Mouse (Mus musculus) kidney, adult 2 months (tissue): ENCODE results near the gene Gad1. TPM values are rescaled to one million over a fixed set of nuclear protein-coding genes. Genes with fewer than 3 reads are reported as not detected.

Experiments used
- DNase-seq: peaks from one replicate; pipeline ENCODE4 v3.0.0; 2021
- H3K27ac ChIP-seq: fragments of 200-500 bp; 2 replicates; pipeline ENCODE4 v1.5.1; 2012; ENCODE audit warnings: low read depth, low read length, control low read depth, inconsistent platforms; ENCODE audit not compliant: insufficient read depth
- H3K27me3 ChIP-seq: fragments of 200-500 bp; replicated peaks from 2 replicates; pipeline ENCODE4 v1.6.1; 2012; ENCODE audit warnings: mild to moderate bottlenecking, moderate library complexity, low read length, inconsistent platforms; ENCODE audit not compliant: control insufficient read depth, insufficient read depth
- H3K36me3 ChIP-seq: fragments of 200-500 bp; 2 replicates; pipeline ENCODE4 v1.6.1; 2012; ENCODE audit warnings: mild to moderate bottlenecking, moderate library complexity, low read length, inconsistent platforms; ENCODE audit not compliant: control insufficient read depth, insufficient read depth
- H3K4me1 ChIP-seq: fragments of 200-500 bp; 2 replicates; pipeline ENCODE4 v1.6.1; 2011; ENCODE audit warnings: low read length; ENCODE audit not compliant: control insufficient read depth, insufficient read depth
- H3K4me3 ChIP-seq: fragments of 200-500 bp; 2 replicates; pipeline ENCODE4 v1.5.1; 2011; ENCODE audit warnings: mild to moderate bottlenecking, low read depth, low read length, control low read depth; ENCODE audit not compliant: insufficient read depth
- CTCF ChIP-seq: fragments of 200-500 bp; conservative IDR thresholded peaks from 2 replicates; pipeline ENCODE4 v1.5.1; 2011; ENCODE audit warnings: low read depth, mild to moderate bottlenecking, control low read depth, low read length, moderate library complexity, mixed read lengths; ENCODE audit not compliant: insufficient read depth, insufficient read length
- POLR2A ChIP-seq: fragments of 200-500 bp; IDR thresholded peaks from one replicate; pipeline ENCODE4 v1.6.1; 2011; ENCODE audit warnings: low read depth, low read length, control low read depth
- WGBS: fragments of 180-500 bp; shearing (Covaris S2); methylation state at CpG from one replicate; pipeline ENCODE4 v1.1.7; 2018; 5-methylcytosine and 5-hydroxymethylcytosine counted together
- polyA plus RNA-seq: library from polyadenylated mRNA; depleted of rRNA; stranded (reverse); fragments of >200 nt; gene quantifications from 2 replicates; pipeline ENCODE4 v1.2.3, GENCODE M21; 2012

The Gad1 gene
- polyA plus RNA-seq, 1 experiment, result 0.31 TPM

DNA sequence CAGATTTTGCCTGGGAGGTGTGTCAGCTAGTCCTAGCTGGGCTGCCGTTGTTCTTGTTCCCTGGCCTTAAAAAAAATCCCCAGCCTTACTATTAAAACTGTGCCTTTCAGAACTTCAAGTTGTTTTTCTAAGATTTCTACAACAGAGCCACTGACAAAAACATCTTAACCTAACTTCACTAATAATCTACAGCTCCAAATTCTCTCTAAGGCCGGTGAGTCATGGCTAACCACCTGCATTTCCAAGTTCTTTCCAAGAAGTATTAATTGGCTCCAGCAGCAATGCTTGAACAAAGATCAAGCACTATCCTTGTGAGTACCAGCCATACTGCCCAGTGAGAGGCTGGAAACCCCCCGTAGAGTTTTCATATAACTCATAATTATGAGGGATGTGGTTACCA is 56.9 kb downstream of the Gad1 start:
- Histone ChIP-seq H3K27me3 (no peaks in the 10 kb centered on the region), H3K4me3 (no peak overlapping the region), H3K27ac (no peak overlapping the region), H3K36me3 (no peaks in the 10 kb centered on the region), H3K4me1 (no peaks in the 10 kb centered on the region)
- no peak for DNase-seq
- TF ChIP-seq CTCF (no peak), POLR2A (no peak)
- WGBS, result 46% methylated on average over 3 of the region's 3 CpGs

DNA sequence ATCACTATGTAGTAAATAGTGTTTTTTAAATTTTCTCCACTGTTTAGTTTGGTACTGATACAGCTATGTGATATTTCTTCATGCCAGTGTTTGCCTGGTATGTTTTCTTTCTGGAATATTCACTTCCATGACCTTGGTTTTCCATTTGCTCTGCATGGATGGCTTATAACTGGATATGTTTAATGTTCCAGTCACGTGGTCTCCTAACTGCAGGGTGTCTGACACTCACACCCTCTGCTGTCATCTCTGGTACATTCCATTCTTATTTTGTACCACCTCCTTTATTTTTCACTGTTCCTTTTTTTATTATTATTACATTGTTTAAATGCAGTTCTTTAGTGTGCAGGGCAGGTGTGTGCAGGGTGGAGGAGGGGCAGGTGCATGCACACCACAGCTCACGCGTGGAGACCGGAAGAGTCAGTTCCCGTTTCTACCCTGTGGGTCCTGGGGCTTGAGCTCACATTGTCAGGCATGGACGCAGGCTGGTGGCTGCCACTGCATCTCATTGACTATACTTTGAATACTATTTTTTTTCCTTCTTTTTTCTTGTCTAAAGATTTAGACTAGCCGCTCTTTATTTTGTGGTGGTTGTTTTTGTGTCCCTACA is 62.0 kb downstream of the Gad1 start:
- no peak overlapping the region for H3K27ac ChIP-seq
- peak; percentile 2 for DNase-seq
- H3K4me3 ChIP-seq, result no peak overlapping the region
- TF ChIP-seq POLR2A, result no peak
- TF ChIP-seq CTCF, result no peak
- H3K36me3 ChIP-seq, result no peaks in the 10 kb centered on the region
- 69% methylated on average over 7 of the region's 7 CpGs for WGBS
- no peaks in the 10 kb centered on the region for H3K27me3 ChIP-seq
- no peaks in the 10 kb centered on the region; the same call in 1 of the 2 replicates for H3K4me1 ChIP-seq

DNA sequence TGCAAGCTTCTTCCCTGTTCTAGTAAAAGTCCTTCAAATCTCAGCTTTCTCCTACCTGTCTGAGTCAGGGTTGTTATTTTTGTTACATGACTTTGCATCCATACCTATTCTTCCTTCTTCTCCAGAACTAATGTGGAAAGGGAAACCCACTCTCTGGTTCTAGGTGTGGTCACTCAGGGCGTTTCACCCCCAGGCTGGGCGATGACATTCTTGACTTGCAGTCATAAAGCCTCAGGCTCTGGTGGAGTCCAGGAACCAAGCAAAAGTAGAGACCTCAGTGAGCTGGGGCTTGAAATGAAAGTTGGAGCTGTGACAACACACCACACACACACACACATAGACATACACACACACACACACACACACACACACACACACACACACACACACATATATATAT is 63.2 kb downstream of the Gad1 start:
- Histone ChIP-seq H3K27ac (no peak overlapping the region), H3K4me1 (no peaks in the 10 kb centered on the region; the same call in 1 of the 2 replicates), H3K36me3 (no peaks in the 10 kb centered on the region), H3K27me3 (no peaks in the 10 kb centered on the region), H3K4me3 (no peak overlapping the region)
- DNase-seq, result no peak
- no peak for TF ChIP-seq POLR2A
- no peak for TF ChIP-seq CTCF
- 75% methylated on average over 2 of the region's 2 CpGs for WGBS

DNA sequence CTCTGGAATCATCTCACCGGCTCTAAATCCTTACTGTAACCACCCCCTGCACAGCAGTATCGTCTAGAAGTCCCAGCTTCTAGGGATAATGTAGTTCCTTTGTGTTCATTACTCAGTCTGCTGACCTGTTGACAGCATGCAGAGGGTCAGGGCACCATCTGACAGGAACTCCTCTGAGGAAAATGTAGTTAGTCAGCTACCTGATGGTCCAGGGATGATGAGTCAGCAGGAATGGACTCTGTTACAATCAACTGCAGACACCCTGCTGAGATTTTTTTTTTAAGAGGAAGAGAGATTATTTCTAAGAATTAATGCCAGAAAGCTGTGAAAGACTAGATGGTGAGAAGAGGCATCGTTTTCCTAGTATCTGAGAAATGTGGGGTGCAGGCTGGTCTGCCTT is 63.7 kb downstream of the Gad1 start:
- no peak overlapping the region for H3K27ac ChIP-seq
- no peaks in the 10 kb centered on the region for H3K27me3 ChIP-seq
- WGBS, result 39% methylated on average over 3 of the region's 3 CpGs
- H3K4me3 ChIP-seq, result no peak overlapping the region
- H3K4me1 ChIP-seq, result no peaks in the 10 kb centered on the region; the same call in 1 of the 2 replicates
- TF ChIP-seq POLR2A (no peak), CTCF (no peak)
- DNase-seq, result peak; percentile 34
- no peaks in the 10 kb centered on the region for H3K36me3 ChIP-seq

DNA sequence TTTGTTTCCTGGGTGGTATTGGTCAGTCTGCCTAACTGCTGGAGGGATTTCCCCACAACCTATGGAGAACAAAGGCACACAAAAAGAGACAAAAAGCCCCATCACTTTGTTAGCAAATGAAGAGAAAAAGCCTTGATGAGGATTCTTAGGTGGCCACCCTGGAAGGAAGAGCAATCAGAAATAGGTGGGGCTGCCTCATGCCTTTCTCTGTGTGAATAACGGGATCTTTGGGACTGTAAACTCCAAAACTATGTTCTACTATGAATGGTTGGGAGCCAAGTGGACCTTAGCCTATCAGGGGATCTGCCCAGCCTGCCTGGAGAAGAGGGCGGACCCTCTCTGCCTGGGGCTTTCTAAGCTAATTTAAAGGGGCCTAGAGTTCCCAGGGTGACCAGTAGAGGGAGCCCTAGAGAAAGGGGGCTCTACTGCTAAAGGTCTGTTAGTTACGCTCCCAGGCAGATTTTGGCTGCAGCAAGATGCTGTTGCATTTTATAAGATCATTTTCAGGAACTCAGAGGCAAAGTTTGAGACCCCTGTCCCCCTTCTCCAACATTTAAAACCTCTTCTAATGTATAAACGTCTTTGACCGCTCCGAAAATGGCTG is 66.5 kb downstream of the Gad1 start:
- no peak for DNase-seq
- WGBS, result 76% methylated on average over 6 of the region's 6 CpGs
- no peak overlapping the region for H3K4me3 ChIP-seq
- no peaks in the 10 kb centered on the region for H3K36me3 ChIP-seq
- no peak overlapping the region for H3K27ac ChIP-seq
- TF ChIP-seq CTCF (peak; percentile 49), POLR2A (no peak)
- H3K27me3 ChIP-seq, result no peaks in the 10 kb centered on the region
- H3K4me1 ChIP-seq, result no peaks in the 10 kb centered on the region; the same call in 1 of the 2 replicates

DNA sequence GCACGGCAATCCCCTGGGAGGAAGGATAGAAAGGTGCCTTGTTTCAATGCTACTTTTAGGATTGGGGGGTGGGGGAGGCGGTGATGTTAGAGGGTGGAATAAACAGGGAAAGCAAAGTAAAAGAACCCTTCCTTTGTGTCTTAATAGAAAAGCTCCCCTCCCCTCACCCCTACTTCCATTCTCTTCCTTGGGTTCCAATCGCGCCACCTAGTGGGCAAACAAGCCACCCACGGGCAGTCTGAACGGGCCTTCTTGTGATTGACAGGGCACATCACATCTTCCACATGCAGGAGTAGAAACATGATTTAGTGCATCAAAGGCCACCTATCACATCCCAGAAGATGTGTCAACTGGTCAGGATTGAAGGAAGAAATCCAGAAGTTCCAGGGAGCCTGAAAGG is 67.4 kb downstream of the Gad1 start:
- WGBS, result 31% methylated on average over 6 of the region's 6 CpGs
- Histone ChIP-seq H3K4me1 (no peaks in the 10 kb centered on the region; the same call in 1 of the 2 replicates), H3K4me3 (no peak overlapping the region), H3K27ac (no peak overlapping the region), H3K36me3 (no peaks in the 10 kb centered on the region), H3K27me3 (no peaks in the 10 kb centered on the region)
- DNase-seq, result peak; percentile 31
- TF ChIP-seq CTCF (peak; percentile 53), POLR2A (no peak)

DNA sequence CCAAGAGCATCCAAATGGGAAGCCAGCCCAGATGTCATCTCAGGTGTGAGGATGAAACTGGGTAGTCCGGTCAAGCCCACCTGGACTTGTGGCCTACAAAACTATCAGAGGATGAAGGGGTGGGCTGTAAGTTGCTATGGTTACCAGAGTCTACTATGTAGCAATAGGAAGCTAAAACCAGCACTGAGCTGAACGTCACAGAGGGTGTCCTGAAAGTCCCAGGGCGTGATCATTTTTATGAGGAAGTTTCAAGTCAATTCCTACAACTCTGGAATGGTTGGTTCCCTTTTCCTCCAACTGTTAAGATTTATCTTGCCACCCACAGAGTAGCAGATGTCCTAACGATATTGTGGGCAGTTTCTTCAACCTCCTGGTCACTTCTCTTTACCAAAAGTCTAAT is 69.4 kb downstream of the Gad1 start:
- no peaks in the 10 kb centered on the region for H3K4me1 ChIP-seq
- 74% methylated on average over 4 of the region's 4 CpGs for WGBS
- DNase-seq, result no peak
- no peaks in the 10 kb centered on the region for H3K27me3 ChIP-seq
- H3K36me3 ChIP-seq, result no peaks in the 10 kb centered on the region
- no peak overlapping the region for H3K4me3 ChIP-seq
- no peak for TF ChIP-seq POLR2A
- no peak overlapping the region for H3K27ac ChIP-seq
